Mouse (Mus musculus) cerebellum, postnatal 36 days (tissue): Measurements from ENCODE around the gene Tha1.

Experiments
- DNase-seq, 2 experiments: peaks; one replicate each; pipeline ENCODE4 v3.0.0; 2021 to 2022; ENCODE audit warnings: mixed read lengths in 2 of 2

Gene Tha1

DNA sequence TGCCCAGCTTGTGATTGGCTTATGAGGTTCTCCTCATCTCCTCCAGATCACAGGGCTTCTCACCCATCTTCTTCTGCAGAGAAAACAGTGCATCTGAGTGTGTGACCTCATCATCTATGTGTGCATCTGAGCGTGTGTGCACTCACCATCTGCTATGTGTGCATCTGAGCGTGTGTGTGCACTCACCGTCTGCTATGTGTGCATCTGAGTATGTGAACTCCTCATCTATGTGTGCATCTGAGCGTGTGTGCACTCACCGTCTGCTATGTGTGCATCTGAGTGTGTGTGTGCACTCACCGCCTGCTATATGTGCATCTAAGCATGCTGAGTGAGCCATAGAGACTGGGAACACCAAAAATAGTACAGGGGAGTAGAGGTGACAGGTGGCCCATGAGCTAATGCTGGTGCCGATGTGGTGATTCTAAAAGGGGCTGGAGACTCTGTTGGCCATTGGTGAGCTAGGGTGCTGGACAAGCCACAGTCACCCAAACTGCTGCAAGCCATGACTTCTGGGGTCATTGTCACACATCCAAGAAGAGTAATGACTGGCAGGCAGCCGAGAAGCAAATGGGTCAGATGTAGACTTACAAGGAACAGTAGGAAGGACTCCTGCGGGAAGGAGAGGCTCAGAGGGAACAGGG, 7.2 kb upstream of the Tha1 start:
- peak in 1 of 2 experiments; percentile 54 for DNase-seq

GRCm38 (mm10) chr11:117879676-117880075, 6.4 kb upstream of the Tha1 start:
- no peak for DNase-seq

- no peak for DNase-seq
These were observed 5.6 kb upstream of the Tha1 start for GRCm38 (mm10) chr11:117878892-117879291.

- DNase-seq = no peak
These were observed 4.8 kb upstream of the Tha1 start for GRCm38 (mm10) chr11:117877917-117878745.

DNA sequence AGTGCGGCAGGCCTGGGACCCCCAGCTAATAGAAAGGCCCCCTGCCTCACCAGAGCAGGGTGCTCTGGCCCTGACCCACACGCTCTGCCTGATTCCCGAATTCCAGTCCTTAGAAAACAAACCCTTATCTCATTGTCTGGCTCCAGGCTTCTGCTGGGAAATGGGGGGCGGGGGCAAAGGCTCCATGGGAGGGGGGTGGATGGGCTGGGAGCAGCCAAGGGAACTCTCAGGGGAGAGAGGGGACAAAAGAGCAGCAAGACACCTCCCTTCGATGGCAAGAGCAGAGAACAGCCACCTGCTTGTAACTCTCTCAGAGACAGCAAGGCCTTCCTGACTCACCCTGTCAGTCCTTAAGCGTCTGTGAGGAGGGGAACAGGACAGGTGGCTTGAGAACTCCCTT, 2.4 kb upstream of the Tha1 start:
- no peak for DNase-seq

- DNase-seq = no peak
These were observed 1.1 kb upstream of the Tha1 start for GRCm38 (mm10) chr11:117874419-117874818.

GRCm38 (mm10) chr11:117871911-117872584, 1.2 kb downstream of the Tha1 start:
- no peak for DNase-seq

GRCm38 (mm10) chr11:117871376-117871775, 1.9 kb downstream of the Tha1 start:
- no peak for DNase-seq

DNA sequence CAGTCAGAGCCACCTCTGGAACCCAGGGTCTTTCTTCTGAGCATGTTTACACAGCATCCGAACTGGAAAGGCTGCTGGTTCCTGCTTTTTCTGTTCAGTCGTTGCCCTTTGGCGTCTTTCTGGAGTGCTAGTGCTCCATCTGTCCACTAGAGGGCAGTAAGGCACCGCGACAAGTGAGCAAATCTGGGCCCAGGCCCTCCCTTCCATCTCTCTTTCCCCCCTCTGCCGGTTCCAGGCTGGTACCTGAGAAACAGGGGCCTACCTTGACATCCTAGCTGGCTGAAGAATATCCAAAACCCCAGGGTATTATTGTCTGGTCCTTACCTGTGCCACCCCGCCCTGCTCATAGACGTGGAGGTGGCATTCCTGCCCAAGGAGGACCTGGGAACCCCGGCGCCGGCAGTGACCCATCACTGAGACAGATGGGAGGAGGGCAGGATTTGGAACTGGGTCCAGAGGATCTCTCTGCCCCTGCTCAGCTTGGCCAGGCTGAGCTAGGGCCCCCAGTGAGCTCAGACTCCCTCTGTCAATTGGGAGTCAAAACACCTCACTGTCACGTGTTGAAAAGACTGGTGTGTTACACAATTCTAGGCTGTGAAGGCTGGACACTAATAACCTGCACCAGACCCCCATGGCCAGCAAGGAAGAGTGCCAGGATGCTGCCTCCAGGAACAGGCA, 2.5 kb downstream of the Tha1 start:
- peak; percentile 81 to 87 for DNase-seq

DNA sequence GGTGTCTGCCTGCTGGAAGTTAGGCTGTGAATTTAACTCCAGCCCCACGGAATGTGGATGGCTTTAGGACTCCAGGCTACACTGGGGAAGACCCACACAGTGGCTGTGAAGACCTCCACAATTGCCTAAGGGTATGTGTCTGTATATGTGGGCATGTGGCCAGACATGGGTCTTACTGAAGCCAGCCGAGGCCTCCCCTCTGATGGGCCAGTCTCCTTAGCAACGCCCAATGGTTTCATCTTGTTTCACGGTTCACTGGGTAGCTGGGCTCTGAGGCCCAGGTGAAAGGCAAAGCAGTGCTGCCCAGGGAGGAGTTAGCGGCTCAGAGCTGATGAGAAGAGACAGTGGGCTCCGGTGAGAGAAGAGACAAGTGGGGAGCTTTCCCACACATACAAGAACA, 7.3 kb downstream of the Tha1 start:
- DNase-seq = no peak

GRCm38 (mm10) chr11:117864805-117865204, 8.5 kb downstream of the Tha1 start:
- DNase-seq = no peak

- DNase-seq = no peak
These were observed 10.0 kb downstream of the Tha1 start for GRCm38 (mm10) chr11:117863174-117863856.

- DNase-seq = no peak
These were observed 12.7 kb downstream of the Tha1 start, which contains the start of gene Tmem235 for GRCm38 (mm10) chr11:117860601-117861000. TSS of gene Tmem235 (plus strand) at chr11:117860752.

GRCm38 (mm10) chr11:117858392-117858791, 14.9 kb downstream of the Tha1 start:
- no peak for DNase-seq

DNA sequence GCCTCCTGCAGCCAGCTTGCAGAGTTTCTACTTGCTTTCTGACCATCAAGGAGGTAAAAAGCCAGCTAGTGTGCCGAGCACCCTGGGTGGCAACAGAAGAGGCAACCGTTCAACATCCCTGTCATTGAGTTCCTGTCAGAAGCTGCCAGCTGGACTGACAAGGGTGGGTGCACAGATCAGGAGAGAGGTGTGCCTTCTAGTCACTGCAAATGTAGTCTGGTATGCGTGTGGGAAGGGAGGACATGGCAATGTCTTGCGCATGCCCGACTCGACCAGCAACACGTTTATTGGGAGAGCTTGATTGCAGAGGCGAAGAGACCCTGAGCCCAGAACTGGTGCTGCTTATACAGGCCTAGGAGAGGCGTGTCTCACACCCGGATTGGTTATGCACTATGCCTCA, 15.8 kb downstream of the Tha1 start:
- no peak for DNase-seq

DNA sequence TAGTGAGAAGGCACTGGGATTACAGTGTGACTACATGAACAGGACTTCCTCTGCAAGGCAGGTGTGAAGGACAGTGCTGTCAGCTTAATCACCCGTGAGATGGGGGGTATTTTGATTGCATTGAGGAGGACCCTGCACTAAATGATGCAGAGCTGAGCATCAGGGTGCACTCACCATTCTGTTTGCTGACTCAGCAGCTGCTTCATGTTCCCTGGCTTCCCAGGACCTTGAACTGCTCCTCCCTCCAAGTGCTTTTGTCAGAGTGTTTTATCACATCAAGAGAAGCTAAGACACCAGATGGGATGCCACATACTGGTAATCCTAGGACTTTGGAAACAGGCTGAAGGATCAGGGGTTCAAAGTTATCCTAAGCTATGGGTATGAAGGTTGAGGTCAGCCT, 17.3 kb downstream of the Tha1 start:
- DNase-seq = no peak

- DNase-seq = no peak
These were observed 17.9 kb downstream of the Tha1 start for GRCm38 (mm10) chr11:117855360-117855759.

DNA sequence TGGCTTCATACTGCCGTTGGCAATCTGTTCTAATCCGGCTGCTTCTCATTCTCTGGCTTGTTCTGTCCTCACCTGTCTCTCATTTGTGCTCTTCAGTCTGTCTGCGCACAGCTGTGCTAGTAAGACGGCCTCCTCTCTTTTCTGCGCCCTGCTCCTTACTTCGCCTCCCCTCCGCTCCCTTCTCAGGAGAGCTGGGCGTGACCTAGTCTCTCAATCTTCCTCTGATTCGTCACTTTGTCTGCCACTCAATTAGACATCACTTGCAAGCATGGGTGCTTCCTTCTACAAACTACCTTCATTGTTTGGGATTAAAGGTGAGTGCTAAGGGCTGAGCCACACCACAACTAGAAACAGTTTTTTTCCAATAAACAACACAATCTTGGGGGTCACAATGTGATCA, 19.0 kb downstream of the Tha1 start:
- no peak for DNase-seq

DNA sequence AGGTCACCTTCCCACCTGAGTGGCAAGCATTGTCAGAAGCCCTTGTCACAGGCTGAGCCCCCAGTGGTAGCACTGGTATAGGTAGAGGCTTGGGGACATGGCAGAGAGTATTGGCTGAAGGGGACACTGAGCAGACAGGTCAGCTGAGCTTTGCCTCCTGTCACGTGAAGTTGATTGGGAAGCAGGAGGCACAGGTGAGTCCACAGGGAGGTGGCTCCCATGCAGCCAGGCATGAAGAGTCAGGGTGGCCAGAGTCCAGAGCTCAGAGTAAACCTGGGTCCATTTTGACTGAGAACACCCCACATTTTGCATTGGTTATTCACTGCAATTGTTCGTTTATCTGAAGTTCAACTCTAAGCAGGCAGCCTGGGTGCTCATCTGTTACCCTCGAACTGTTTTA, 20.4 kb downstream of the Tha1 start:
- DNase-seq = no peak

DNA sequence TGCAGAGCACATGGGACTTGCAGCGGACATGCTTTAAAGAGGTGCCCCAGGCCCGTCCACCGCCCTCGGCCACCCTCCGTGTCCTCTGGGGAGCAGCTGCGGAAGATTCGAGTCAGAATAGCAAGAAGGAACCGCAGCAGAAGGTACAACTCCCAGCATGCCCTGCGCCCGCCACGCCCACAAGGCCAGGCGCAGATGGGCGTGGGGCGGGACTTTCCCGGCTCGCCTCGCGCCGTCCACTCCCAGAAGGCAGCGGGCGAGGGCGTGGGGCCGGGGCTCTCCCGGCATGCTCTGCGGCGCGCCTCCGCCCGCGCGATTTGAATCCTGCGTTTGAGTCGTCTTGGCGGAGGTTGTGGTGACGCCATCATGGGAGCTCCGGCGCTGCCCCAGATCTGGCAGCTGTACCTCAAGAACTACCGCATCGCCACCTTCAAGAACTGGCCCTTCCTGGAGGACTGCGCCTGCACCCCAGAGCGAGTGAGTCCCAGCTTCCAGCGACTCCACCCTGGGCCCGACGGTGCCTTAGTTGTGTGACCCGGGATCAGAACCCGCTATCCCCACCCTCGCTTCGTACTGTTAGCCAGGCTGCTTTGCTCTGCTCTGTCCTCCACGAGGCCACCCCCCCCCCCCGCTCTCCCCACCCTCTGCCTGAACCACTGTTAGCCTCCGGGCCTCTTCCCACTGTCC, 24.2 kb downstream of the Tha1 start, which contains the start of gene Birc5:
Gene Birc5 (plus strand): TSS at position 267 of the 687 bp plus-strand sequence.
- DNase-seq = peak; percentile 95 to 96

GRCm38 (mm10) chr11:117848271-117848984, 24.9 kb downstream of the Tha1 start:
- DNase-seq = peak in 1 of 2 experiments; percentile 27
